Mouse (Mus musculus): ENCODE measurements around the gene Adam17. TPM values are rescaled to one million over a fixed set of nuclear protein-coding genes. Genes with fewer than 3 reads are reported as not detected.
A peak's percentile ranks its signal among the peaks of the same experiment; 100 is the strongest.

The Adam17 gene
- polyA plus RNA-seq, 1 experiment from 2014 or later, result 20.0 TPM

- Histone ChIP-seq H3K9me3 (no peaks in the 10 kb centered on the region), H3K27ac (replicated peaks) (no peak overlapping the region), H3K36me3 (peaks cover 45% of the 10 kb centered on the region), H3K9ac (replicated peaks) (no peak overlapping the region), H3K4me3 (no peak overlapping the region), H3K4me1 (peaks cover 31% of the 10 kb centered on the region), H3K4me2 (replicated peaks) (no peak overlapping the region), H3K27me3 (no peaks in the 10 kb centered on the region)
- WGBS, result 83% methylated on average over 6 of the region's 6 CpGs
- no peak for ATAC-seq (replicated peaks)
Measured at GRCm38 (mm10) chr12:21289651-21290050, 83.8 kb downstream of the Adam17 start.

- peaks cover 31% of the 10 kb centered on the region for H3K4me1 ChIP-seq
- H3K9me3 ChIP-seq, result no peaks in the 10 kb centered on the region
- peaks cover 37% of the 10 kb centered on the region for H3K36me3 ChIP-seq
- no peak for ATAC-seq (replicated peaks)
- no peaks in the 10 kb centered on the region for H3K27me3 ChIP-seq
- WGBS, result 95% methylated on average over 3 of the region's 3 CpGs
- no peak overlapping the region for H3K9ac ChIP-seq (replicated peaks)
- no peak overlapping the region for H3K27ac ChIP-seq (replicated peaks)
- no peak overlapping the region for H3K4me2 ChIP-seq (replicated peaks)
- H3K4me3 ChIP-seq, result no peak overlapping the region
Measured at GRCm38 (mm10) chr12:21288716-21289395, 84.6 kb downstream of the Adam17 start.

GRCm38 (mm10) chr12:21286712-21287650 is 86.5 kb downstream of the Adam17 start:
- 32% methylated on average over 18 of the region's 18 CpGs for WGBS
- Histone ChIP-seq H3K36me3 (peaks cover 19% of the 10 kb centered on the region), H3K9ac (replicated peaks) (peak overlapping the region; percentile 92), H3K4me3 (peak overlapping the region; percentile 86), H3K9me3 (no peaks in the 10 kb centered on the region), H3K27ac (replicated peaks) (peak overlapping the region; percentile 94), H3K4me2 (replicated peaks) (peak overlapping the region; percentile 71), H3K27me3 (no peaks in the 10 kb centered on the region), H3K4me1 (peaks cover 31% of the 10 kb centered on the region)
- peak; percentile 47 for ATAC-seq (replicated peaks)

GRCm38 (mm10) chr12:21286243-21286622 is 87.2 kb downstream of the Adam17 start, which contains the start of gene Itgb1bp1:
Gene Itgb1bp1 (minus strand): TSS chr12:21286284.
- H3K4me1 ChIP-seq, result peaks cover 31% of the 10 kb centered on the region
- H3K27ac ChIP-seq (replicated peaks), result peak within 1 kb of the TSS; percentile 94
- H3K36me3 ChIP-seq, result peaks cover 11% of the 10 kb centered on the region
- under 1% methylated on average over 28 of the region's 28 CpGs for WGBS
- H3K4me3 ChIP-seq, result peak within 1 kb of the TSS; percentile 86
- peak; percentile 97 for ATAC-seq (replicated peaks)
- no peaks in the 10 kb centered on the region for H3K9me3 ChIP-seq
- H3K4me2 ChIP-seq (replicated peaks), result peak within 1 kb of the TSS; percentile 77
- peak within 1 kb of the TSS; percentile 92 for H3K9ac ChIP-seq (replicated peaks)
- no peaks in the 10 kb centered on the region for H3K27me3 ChIP-seq

GRCm38 (mm10) chr12:21285508-21286242 is 87.8 kb downstream of the Adam17 start:
- H3K9me3 ChIP-seq, result no peaks in the 10 kb centered on the region
- under 1% methylated on average over 47 of the region's 47 CpGs for WGBS
- H3K4me1 ChIP-seq, result peaks cover 31% of the 10 kb centered on the region
- H3K27ac ChIP-seq (replicated peaks), result peak overlapping the region; percentile 82
- ATAC-seq (replicated peaks), result no peak; the same call in 1 of the 2 replicates
- H3K9ac ChIP-seq (replicated peaks), result peak overlapping the region; percentile 74
- H3K4me3 ChIP-seq, result peak overlapping the region; percentile 86
- no peaks in the 10 kb centered on the region for H3K27me3 ChIP-seq
- peaks cover 5% of the 10 kb centered on the region for H3K36me3 ChIP-seq
- peak overlapping the region; percentile 77 for H3K4me2 ChIP-seq (replicated peaks)

GRCm38 (mm10) chr12:21284761-21285441 is 88.5 kb downstream of the Adam17 start, which contains the start of gene Cpsf3:
Gene Cpsf3 (plus strand): TSS chr12:21285391.
- H3K4me1 ChIP-seq, result peaks cover 31% of the 10 kb centered on the region
- peak within 1 kb of the TSS; percentile 86 for H3K4me3 ChIP-seq
- no peaks in the 10 kb centered on the region for H3K36me3 ChIP-seq
- peak within 1 kb of the TSS; percentile 77 for H3K4me2 ChIP-seq (replicated peaks)
- no peaks in the 10 kb centered on the region for H3K27me3 ChIP-seq
- peak within 1 kb of the TSS; percentile 94 for H3K27ac ChIP-seq (replicated peaks)
- WGBS, result 55% methylated on average over 11 of the region's 11 CpGs
- H3K9ac ChIP-seq (replicated peaks), result peak within 1 kb of the TSS; percentile 92
- ATAC-seq (replicated peaks), result no peak
- no peaks in the 10 kb centered on the region for H3K9me3 ChIP-seq

GRCm38 (mm10) chr12:21277352-21277864 is 96.0 kb downstream of the Adam17 start:
- WGBS, result 56% methylated on average over 1 of the region's 1 CpGs

GRCm38 (mm10) chr12:21274446-21274845 is 99.0 kb downstream of the Adam17 start:
- Histone ChIP-seq H3K4me2 (replicated peaks) (no peak overlapping the region), H3K9me3 (no peaks in the 10 kb centered on the region), H3K9ac (replicated peaks) (no peak overlapping the region), H3K36me3 (peaks cover 36% of the 10 kb centered on the region), H3K4me1 (no peaks in the 10 kb centered on the region), H3K4me3 (no peak overlapping the region), H3K27ac (replicated peaks) (no peak overlapping the region), H3K27me3 (no peaks in the 10 kb centered on the region)
- WGBS, result 75% methylated on average over 7 of the region's 7 CpGs
- no peak for ATAC-seq (replicated peaks)

More at GRCm38 (mm10) chr12:21277352-21277864, 96.0 kb downstream of the Adam17 start:
- Histone ChIP-seq H3K4me1 (no peaks in the 10 kb centered on the region), H3K4me3 (no peak overlapping the region), H3K36me3 (0 out of 2 replicates have a peak, but pooled peaks cover 6% of the 10 kb centered on the region), H3K9me3 (no peaks in the 10 kb centered on the region), H3K27ac (replicated peaks) (no peak overlapping the region), H3K4me2 (replicated peaks) (no peak overlapping the region), H3K27me3 (no peaks in the 10 kb centered on the region), H3K9ac (replicated peaks) (no peak overlapping the region)
- ATAC-seq (replicated peaks), result no peak

Other genes with a start within 250 kb of the Adam17 start
- 116 and 117 TPM in 2 replicates for gene Cpsf3, start 88.2 kb downstream of the Adam17 start, polyA plus RNA-seq (2015; fragmentation: Nextera tagmentation; extraction: Ambion mirVana)
- 40.0 and 40.4 TPM in 2 replicates for gene Itgb1bp1, start 87.3 kb downstream of the Adam17 start, polyA plus RNA-seq (2015; fragmentation: Nextera tagmentation; extraction: Ambion mirVana)
- 44.3 and 51.1 TPM in 2 replicates for gene Iah1, start 57.2 kb downstream of the Adam17 start, polyA plus RNA-seq (2015; fragmentation: Nextera tagmentation; extraction: Ambion mirVana)
- 1,116 and 1,143 TPM in 2 replicates for gene Ywhaq, start 44.0 kb upstream of the Adam17 start, polyA plus RNA-seq (2015; fragmentation: Nextera tagmentation; extraction: Ambion mirVana)